Mouse (Mus musculus) MEL (cell line): ENCODE measurements around the gene Rbms3. TPM values are rescaled to one million over a fixed set of nuclear protein-coding genes. Genes with fewer than 3 reads are reported as not detected.

Source experiments
- DNase-seq: peaks from one replicate; pipeline ENCODE4 v3.0.0; 2011; ENCODE audit warnings: low read depth, low spot score
- H3K27ac ChIP-seq: 2 replicates; pipeline ENCODE4 v1.5.1; 2012; ENCODE audit warnings: low read depth, mild to moderate bottlenecking, control low read depth, low read length, moderate library complexity; ENCODE audit not compliant: control insufficient read depth
- H3K27me3 ChIP-seq, 2 experiments: fragments of 150-350 bp in 1 of 2; sonication (generic) in 1 of 2; 2 replicates each; pipeline ENCODE4 v1.6.1; 2012; ENCODE audit warnings: low read length in 2 of 2, mild to moderate bottlenecking in 2 of 2, improper control_type of control experiment in 1 of 2, moderate library complexity in 1 of 2; ENCODE audit not compliant: insufficient read depth in 2 of 2, control insufficient read depth in 1 of 2
- H3K36me3 ChIP-seq, 2 experiments: 2 replicates each; pipeline ENCODE4 v1.6.1; 2012 to 2014; ENCODE audit warnings: low read length in 2 of 2, improper control_type of control experiment in 1 of 2, inconsistent platforms in 1 of 2, mild to moderate bottlenecking in 1 of 2; ENCODE audit not compliant: insufficient read depth in 2 of 2, control insufficient read depth in 1 of 2
- H3K4me1 ChIP-seq, 2 experiments: fragments of 150-350 bp in 1 of 2; sonication (generic) in 1 of 2; 2 replicates each; pipeline ENCODE4 v1.6.1; 2012; ENCODE audit warnings: low read length in 2 of 2, improper control_type of control experiment in 1 of 2, mild to moderate bottlenecking in 1 of 2; ENCODE audit not compliant: insufficient read depth in 2 of 2, control insufficient read depth in 1 of 2
- H3K4me3 ChIP-seq, 2 experiments: fragments of 150-350 bp in 1 of 2; sonication (generic) in 1 of 2; 2 replicates each; pipeline ENCODE4 v1.5.1; 2012; ENCODE audit warnings: low read depth in 2 of 2, low read length in 2 of 2, mild to moderate bottlenecking in 2 of 2, moderate library complexity in 2 of 2, control low read depth in 1 of 2, improper control_type of control experiment in 1 of 2; ENCODE audit not compliant: control insufficient read depth in 1 of 2, insufficient read depth in 1 of 2
- H3K79me2 ChIP-seq: 2 replicates; pipeline ENCODE4 v1.6.1; 2012; ENCODE audit warnings: mild to moderate bottlenecking, low read length, moderate library complexity; ENCODE audit not compliant: control insufficient read depth, poor library complexity, insufficient read depth
- H3K9ac ChIP-seq: 2 replicates; pipeline ENCODE4 v1.6.1; 2012; ENCODE audit warnings: low read depth, mild to moderate bottlenecking, control low read depth, low read length, moderate library complexity; ENCODE audit not compliant: control insufficient read depth, poor library complexity, severe bottlenecking
- H3K9me3 ChIP-seq: fragments of 150-350 bp; sonication (generic); replicated peaks from 2 replicates; pipeline ENCODE4 v1.6.1; 2012; ENCODE audit warnings: mild to moderate bottlenecking, low read length, improper control_type of control experiment, moderate library complexity; ENCODE audit not compliant: insufficient read depth
- ELF1 ChIP-seq: IDR thresholded peaks from 2 replicates; pipeline ENCODE4 v1.6.1; 2014; ENCODE audit warnings: low read depth, mild to moderate bottlenecking, inconsistent platforms, low read length, improper control_type of control experiment, moderate library complexity
- MAX ChIP-seq: IDR thresholded peaks from 2 replicates; pipeline ENCODE4 v1.6.1; 2011; ENCODE audit warnings: low read length, improper control_type of control experiment
- MYB ChIP-seq: IDR thresholded peaks from 2 replicates; pipeline ENCODE4 v1.6.1; 2011; ENCODE audit warnings: mild to moderate bottlenecking, low read depth, low read length, improper control_type of control experiment
- POLR2AphosphoS2 ChIP-seq: IDR thresholded peaks from 2 replicates; pipeline ENCODE4 v1.6.1; 2011; ENCODE audit warnings: low read length, improper control_type of control experiment
- TAL1 ChIP-seq: IDR thresholded peaks from 2 replicates; pipeline ENCODE4 v1.6.1; 2012; ENCODE audit warnings: mild to moderate bottlenecking, inconsistent platforms, low read length, moderate library complexity, mixed read lengths
- UBTF ChIP-seq: IDR thresholded peaks from 2 replicates; pipeline ENCODE4 v1.6.1; 2012; ENCODE audit warnings: low read depth, mild to moderate bottlenecking, inconsistent platforms, low read length, improper control_type of control experiment, moderate library complexity, borderline replicate concordance; ENCODE audit not compliant: insufficient read depth
- ZMIZ1 ChIP-seq: IDR thresholded peaks from 2 replicates; pipeline ENCODE4 v1.6.1; 2012; ENCODE audit warnings: low read depth, mild to moderate bottlenecking, inconsistent platforms, low read length, improper control_type of control experiment, moderate library complexity
- polyA plus RNA-seq, 2 experiments: library from polyadenylated mRNA; stranded (reverse) in 1 of 2; unstranded in 1 of 2; fragments of >175 nt in 1 of 2; fragments of >200 nt in 1 of 2; gene quantifications; 2 replicates each; pipeline versions ENCODE4 v1.2.1 to v1.2.4; 2012; ENCODE audit warnings: low replicate concordance in 2 of 2, low read depth in 1 of 2; ENCODE audit not compliant: insufficient read length in 2 of 2, insufficient read depth in 1 of 2, missing spikeins in 1 of 2
- total RNA-seq: library from RNA; depleted of rRNA; stranded (reverse); fragments of 300-350 nt; gene quantifications from 2 replicates; pipeline ENCODE4 v1.2.3, GENCODE M21; 2012

Gene Rbms3
- total and polyA plus RNA-seq, 3 experiments: not detected

- DNase-seq: no peak
- Histone ChIP-seq H3K79me2 (no peaks in the 10 kb centered on the region), H3K27me3 (no peaks in the 10 kb centered on the region)
- TF ChIP-seq POLR2AphosphoS2 (no peak), ELF1 (no peak), ZMIZ1 (no peak), MAX (no peak), TAL1 (no peak), MYB (no peak), UBTF (no peak)
- TF ChIP-seq, all 39 proteins: peak for 0
- Histone ChIP-seq H3K36me3 (no peaks in the 10 kb centered on the region), H3K4me3 (no peak overlapping the region), H3K9me3 (no peaks in the 10 kb centered on the region; the same call in 1 of the 2 replicates), H3K9ac (no peak overlapping the region), H3K4me1 (no peaks in the 10 kb centered on the region), H3K27ac (no peak overlapping the region)
Measured at GRCm38 (mm10) chr9:116524386-116524785, 1105.3 kb downstream of the Rbms3 start.
